Mouse (Mus musculus) cerebellum, adult 2 months (tissue): Measurements from ENCODE around the gene Hsd17b10. TPM values are rescaled to one million over a fixed set of nuclear protein-coding genes. Genes with fewer than 3 reads are reported as not detected.

ENCODE experiments used
- DNase-seq, 2 experiments: peaks; one replicate each; pipeline ENCODE4 v3.0.0; 2021
- H3K27ac ChIP-seq: fragments of 200-500 bp; 2 replicates; pipeline ENCODE4 v1.5.1; 2012; ENCODE audit warnings: low read length, control low read depth, inconsistent platforms; ENCODE audit not compliant: insufficient read depth
- H3K27me3 ChIP-seq: fragments of 200-500 bp; 2 replicates; pipeline ENCODE4 v1.6.1; 2012; ENCODE audit warnings: inconsistent platforms, mild to moderate bottlenecking, low read length, moderate library complexity; ENCODE audit not compliant: control insufficient read depth, insufficient read depth
- H3K4me1 ChIP-seq: fragments of 200-500 bp; 2 replicates; pipeline ENCODE4 v1.6.1; 2011; ENCODE audit warnings: low read length; ENCODE audit not compliant: control insufficient read depth, insufficient read depth
- H3K4me3 ChIP-seq: fragments of 200-500 bp; replicated peaks from 2 replicates; pipeline ENCODE3; 2011; ENCODE audit warnings: mild to moderate bottlenecking, low read depth, low read length, control low read depth; ENCODE audit not compliant: insufficient read depth
- CTCF ChIP-seq: fragments of 200-500 bp; IDR thresholded peaks from 2 replicates; pipeline ENCODE4 v1.5.1; 2011; ENCODE audit warnings: low read depth, mild to moderate bottlenecking, control low read depth, low read length, moderate library complexity, borderline replicate concordance; ENCODE audit not compliant: insufficient read depth
- POLR2A ChIP-seq: fragments of 200-500 bp; IDR thresholded peaks from 2 replicates; pipeline ENCODE4 v1.6.1; 2011; ENCODE audit warnings: low read length, control low read depth, borderline replicate concordance; ENCODE audit not compliant: insufficient read depth
- WGBS: fragments of 180-500 bp; shearing (Covaris S2); methylation state at CpG from one replicate; pipeline ENCODE4 v1.1.7; 2018; 5-methylcytosine and 5-hydroxymethylcytosine counted together
- polyA plus RNA-seq: library from polyadenylated mRNA; depleted of rRNA; stranded (reverse); fragments of >200 nt; gene quantifications from 2 replicates; pipeline ENCODE4 v1.2.3, GENCODE M21; 2012; rRNA removed

The Hsd17b10 gene
- polyA plus RNA-seq, 1 experiment, result 37.4 TPM

GRCm38 (mm10) chrX:152017186-152017585, 15.5 kb downstream of the Hsd17b10 start:
- Histone ChIP-seq H3K27ac (no peak overlapping the region), H3K27me3 (no peaks in the 10 kb centered on the region), H3K4me1 (no peaks in the 10 kb centered on the region), H3K4me3 (peak overlapping the region; percentile 78)
- peak in 1 of 2 experiments; percentile 9 for DNase-seq
- WGBS, result 13% methylated on average over 14 of the region's 14 CpGs
- TF ChIP-seq POLR2A, result no peak
- no peak for TF ChIP-seq CTCF

- no peak overlapping the region for H3K27ac ChIP-seq
- H3K4me3 ChIP-seq, result no peak overlapping the region
- WGBS, result 81% methylated on average over 2 of the region's 2 CpGs
- no peak for TF ChIP-seq CTCF
- TF ChIP-seq POLR2A, result no peak
- no peak for DNase-seq
- H3K4me1 ChIP-seq, result no peaks in the 10 kb centered on the region
- no peaks in the 10 kb centered on the region for H3K27me3 ChIP-seq
These were observed 17.6 kb downstream of the Hsd17b10 start for GRCm38 (mm10) chrX:152019294-152019693.

GRCm38 (mm10) chrX:152039865-152040264, 38.2 kb downstream of the Hsd17b10 start:
- Histone ChIP-seq H3K4me1 (no peaks in the 10 kb centered on the region), H3K27me3 (no peaks in the 10 kb centered on the region)

GRCm38 (mm10) chrX:152047230-152047629, 45.6 kb downstream of the Hsd17b10 start:
- Histone ChIP-seq H3K4me1 (no peaks in the 10 kb centered on the region), H3K4me3 (no peak overlapping the region), H3K27ac (no peak overlapping the region), H3K27me3 (no peaks in the 10 kb centered on the region)
- no peak for DNase-seq
- no peak for TF ChIP-seq CTCF
- TF ChIP-seq POLR2A, result no peak

More at GRCm38 (mm10) chrX:152039865-152040264, 38.2 kb downstream of the Hsd17b10 start:
- TF ChIP-seq CTCF, result no peak
- no peak for TF ChIP-seq POLR2A
- no peak overlapping the region for H3K4me3 ChIP-seq
- no peak overlapping the region for H3K27ac ChIP-seq
- DNase-seq, result no peak

GRCm38 (mm10) chrX:152052546-152052945, 50.9 kb downstream of the Hsd17b10 start:
- no peak overlapping the region for H3K4me3 ChIP-seq
- WGBS, result 82% methylated on average over 3 of the region's 3 CpGs
- no peaks in the 10 kb centered on the region for H3K4me1 ChIP-seq
- no peak overlapping the region for H3K27ac ChIP-seq
- DNase-seq, result no peak
- TF ChIP-seq POLR2A (no peak), CTCF (no peak)
- H3K27me3 ChIP-seq, result no peaks in the 10 kb centered on the region

Other genes with a start within 250 kb of the Hsd17b10 start
- 94.6 and 102 TPM in 2 replicates for gene Huwe1, start 201.0 kb upstream of the Hsd17b10 start, polyA plus RNA-seq
- gene Ribc1, start 14.4 kb downstream of the Hsd17b10 start, polyA plus RNA-seq, result 0.54 and 0.68 TPM in 2 replicates
- gene Smc1a, start 14.6 kb downstream of the Hsd17b10 start, polyA plus RNA-seq, result 59.9 and 61.2 TPM in 2 replicates
- gene Iqsec2, start 142.4 kb downstream of the Hsd17b10 start, polyA plus RNA-seq, result 79.8 and 84.7 TPM in 2 replicates
- 32.0 and 45.3 TPM in 2 replicates for gene Kdm5c, start 231.2 kb downstream of the Hsd17b10 start, polyA plus RNA-seq